Mouse (Mus musculus): ENCODE measurements at regions not wholly inside any gene's neighbourhood (a gene's known extent, or its start where the extent isn't known, plus 50 kb on each side); places are given as distances from the start of the nearest gene placed in this dataset.

GRCm38 (mm10) chr13:31196546-31196945 is 222.5 kb downstream of the Gm5447 start:
- TF ChIP-seq CTCF (IDR thresholded peaks at IDR 0.05; ENCODE audit: extremely low read depth, insufficient read length, insufficient replicate concordance, low read depth, low read length) = no peak
- no peak for TF ChIP-seq POLR2A (IDR thresholded peaks at IDR 0.05; ENCODE audit: low read depth, low read length)

All from small intestine, adult 2 months (tissue).